Mouse (Mus musculus) MEL (cell line): ENCODE data around the gene Foxl2. TPM values are rescaled to one million over a fixed set of nuclear protein-coding genes. Genes with fewer than 3 reads are reported as not detected.

Experiments used
- DNase-seq: peaks from one replicate; pipeline ENCODE4 v3.0.0; 2011; ENCODE audit warnings: low read depth, low spot score
- H3K27ac ChIP-seq: 2 replicates; pipeline ENCODE4 v1.5.1; 2012; ENCODE audit warnings: low read depth, mild to moderate bottlenecking, control low read depth, low read length, moderate library complexity; ENCODE audit not compliant: control insufficient read depth
- H3K27me3 ChIP-seq, 2 experiments: fragments of 150-350 bp in 1 of 2; sonication (generic) in 1 of 2; 2 replicates each; pipeline ENCODE4 v1.6.1; 2012; ENCODE audit warnings: low read length in 2 of 2, mild to moderate bottlenecking in 2 of 2, improper control_type of control experiment in 1 of 2, moderate library complexity in 1 of 2; ENCODE audit not compliant: insufficient read depth in 2 of 2, control insufficient read depth in 1 of 2
- H3K36me3 ChIP-seq, 2 experiments: 2 replicates each; pipeline ENCODE4 v1.6.1; 2012 to 2014; ENCODE audit warnings: low read length in 2 of 2, improper control_type of control experiment in 1 of 2, inconsistent platforms in 1 of 2, mild to moderate bottlenecking in 1 of 2; ENCODE audit not compliant: insufficient read depth in 2 of 2, control insufficient read depth in 1 of 2
- H3K4me1 ChIP-seq, 2 experiments: fragments of 150-350 bp in 1 of 2; sonication (generic) in 1 of 2; 2 replicates each; pipeline ENCODE4 v1.6.1; 2012; ENCODE audit warnings: low read length in 2 of 2, improper control_type of control experiment in 1 of 2, mild to moderate bottlenecking in 1 of 2; ENCODE audit not compliant: insufficient read depth in 2 of 2, control insufficient read depth in 1 of 2
- H3K4me3 ChIP-seq, 2 experiments: fragments of 150-350 bp in 1 of 2; sonication (generic) in 1 of 2; 2 replicates each; pipeline ENCODE4 v1.5.1; 2012; ENCODE audit warnings: low read depth in 2 of 2, low read length in 2 of 2, mild to moderate bottlenecking in 2 of 2, moderate library complexity in 2 of 2, control low read depth in 1 of 2, improper control_type of control experiment in 1 of 2; ENCODE audit not compliant: control insufficient read depth in 1 of 2, insufficient read depth in 1 of 2
- H3K79me2 ChIP-seq: 2 replicates; pipeline ENCODE4 v1.6.1; 2012; ENCODE audit warnings: mild to moderate bottlenecking, low read length, moderate library complexity; ENCODE audit not compliant: control insufficient read depth, poor library complexity, insufficient read depth
- H3K9ac ChIP-seq: 2 replicates; pipeline ENCODE4 v1.6.1; 2012; ENCODE audit warnings: low read depth, mild to moderate bottlenecking, control low read depth, low read length, moderate library complexity; ENCODE audit not compliant: control insufficient read depth, poor library complexity, severe bottlenecking
- H3K9me3 ChIP-seq: fragments of 150-350 bp; sonication (generic); replicated peaks from 2 replicates; pipeline ENCODE4 v1.6.1; 2012; ENCODE audit warnings: mild to moderate bottlenecking, low read length, improper control_type of control experiment, moderate library complexity; ENCODE audit not compliant: insufficient read depth
- CHD1 ChIP-seq: IDR thresholded peaks from 2 replicates; pipeline ENCODE4 v1.6.1; 2012; ENCODE audit warnings: low read depth, mild to moderate bottlenecking, inconsistent platforms, low read length, improper control_type of control experiment
- CHD2 ChIP-seq: IDR thresholded peaks from 2 replicates; pipeline ENCODE4 v1.6.1; 2011; ENCODE audit warnings: low read length, improper control_type of control experiment
- CTCF ChIP-seq, 3 experiments: IDR thresholded peaks in 2 of 3; conservative IDR thresholded peaks in 1 of 3; 2 replicates each; pipeline ENCODE4 v1.5.1; 2011 to 2012; ENCODE audit warnings: low read length in 3 of 3, low read depth in 2 of 3, mild to moderate bottlenecking in 2 of 3, improper control_type of control experiment in 1 of 3, inconsistent platforms in 1 of 3, mixed read lengths in 1 of 3, moderate library complexity in 1 of 3; ENCODE audit not compliant: control insufficient read depth in 1 of 3, insufficient read depth in 1 of 3, poor library complexity in 1 of 3, severe bottlenecking in 1 of 3
- E2F4 ChIP-seq: IDR thresholded peaks from 2 replicates; pipeline ENCODE4 v1.6.1; 2011; ENCODE audit warnings: low read depth, low read length, improper control_type of control experiment, borderline replicate concordance
- ETS1 ChIP-seq: IDR thresholded peaks from 2 replicates; pipeline ENCODE4 v1.6.1; 2012; ENCODE audit warnings: low read depth, mild to moderate bottlenecking, inconsistent platforms, low read length, improper control_type of control experiment, moderate library complexity
- GABPA ChIP-seq: IDR thresholded peaks from 2 replicates; pipeline ENCODE4 v1.6.1; 2012; ENCODE audit warnings: low read depth, mild to moderate bottlenecking, inconsistent platforms, low read length, improper control_type of control experiment, moderate library complexity
- GATA1 ChIP-seq: IDR thresholded peaks from 2 replicates; pipeline ENCODE4 v1.6.1; 2011; ENCODE audit warnings: low read depth, low read length, improper control_type of control experiment
- HCFC1 ChIP-seq: IDR thresholded peaks from 2 replicates; pipeline ENCODE4 v1.6.1; 2012; ENCODE audit warnings: low read depth, mild to moderate bottlenecking, inconsistent platforms, low read length, improper control_type of control experiment, moderate library complexity
- JUND ChIP-seq: IDR thresholded peaks from 2 replicates; pipeline ENCODE4 v1.6.1; 2011; ENCODE audit warnings: low read depth, mild to moderate bottlenecking, improper control_type of control experiment, low read length
- KAT2A ChIP-seq: conservative IDR thresholded peaks from 2 replicates; pipeline ENCODE4 v1.6.1; 2012; ENCODE audit warnings: low read depth, low read length, improper control_type of control experiment, inconsistent platforms
- MAFK ChIP-seq: IDR thresholded peaks from 2 replicates; pipeline ENCODE4 v1.6.1; 2011; ENCODE audit warnings: low read depth, mild to moderate bottlenecking, low read length, improper control_type of control experiment, borderline replicate concordance
- MAX ChIP-seq: IDR thresholded peaks from 2 replicates; pipeline ENCODE4 v1.6.1; 2011; ENCODE audit warnings: low read length, improper control_type of control experiment
- MAZ ChIP-seq: IDR thresholded peaks from 2 replicates; pipeline ENCODE4 v1.6.1; 2012; ENCODE audit warnings: low read depth, mild to moderate bottlenecking, inconsistent platforms, low read length, improper control_type of control experiment
- MXI1 ChIP-seq: IDR thresholded peaks from 2 replicates; pipeline ENCODE4 v1.6.1; 2011; ENCODE audit warnings: mild to moderate bottlenecking, low read depth, low read length, improper control_type of control experiment
- POLR2AphosphoS2 ChIP-seq: IDR thresholded peaks from 2 replicates; pipeline ENCODE4 v1.6.1; 2011; ENCODE audit warnings: low read length, improper control_type of control experiment
- POLR2AphosphoS5 ChIP-seq: IDR thresholded peaks from 2 replicates; pipeline ENCODE4 v1.6.1; 2012; ENCODE audit warnings: low read depth, borderline replicate concordance, mild to moderate bottlenecking, inconsistent platforms, low read length, moderate library complexity, mixed read lengths
- RAD21 ChIP-seq: IDR thresholded peaks from 2 replicates; pipeline ENCODE4 v1.6.1; 2011; ENCODE audit warnings: mild to moderate bottlenecking, low read depth, low read length, improper control_type of control experiment
- RCOR1 ChIP-seq: IDR thresholded peaks from 2 replicates; pipeline ENCODE4 v1.6.1; 2012; ENCODE audit warnings: low read depth, mild to moderate bottlenecking, inconsistent platforms, low read length, improper control_type of control experiment
- SIN3A ChIP-seq: IDR thresholded peaks from 2 replicates; pipeline ENCODE4 v1.6.1; 2012; ENCODE audit warnings: low read length, improper control_type of control experiment, inconsistent platforms
- USF1 ChIP-seq: IDR thresholded peaks from 2 replicates; pipeline ENCODE4 v1.6.1; 2014; ENCODE audit warnings: low read depth, mild to moderate bottlenecking, inconsistent platforms, low read length, improper control_type of control experiment, moderate library complexity
- USF2 ChIP-seq, 2 experiments: IDR thresholded peaks; 2 replicates each; pipeline ENCODE4 v1.6.1; 2011 to 2012; ENCODE audit warnings: improper control_type of control experiment in 2 of 2, low read length in 2 of 2, borderline replicate concordance in 1 of 2, inconsistent platforms in 1 of 2, low read depth in 1 of 2, mild to moderate bottlenecking in 1 of 2; ENCODE audit not compliant: insufficient read depth in 1 of 2
- polyA plus RNA-seq, 2 experiments: library from polyadenylated mRNA; stranded (reverse) in 1 of 2; unstranded in 1 of 2; fragments of >175 nt in 1 of 2; fragments of >200 nt in 1 of 2; gene quantifications; 2 replicates each; pipeline versions ENCODE4 v1.2.1 to v1.2.4; 2012; ENCODE audit warnings: low replicate concordance in 2 of 2, low read depth in 1 of 2; ENCODE audit not compliant: insufficient read length in 2 of 2, insufficient read depth in 1 of 2, missing spikeins in 1 of 2
- total RNA-seq: library from RNA; depleted of rRNA; stranded (reverse); fragments of 300-350 nt; gene quantifications from 2 replicates; pipeline ENCODE4 v1.2.3, GENCODE M21; 2012

The Foxl2 gene
- total and polyA plus RNA-seq, 3 experiments, result not detected

DNA sequence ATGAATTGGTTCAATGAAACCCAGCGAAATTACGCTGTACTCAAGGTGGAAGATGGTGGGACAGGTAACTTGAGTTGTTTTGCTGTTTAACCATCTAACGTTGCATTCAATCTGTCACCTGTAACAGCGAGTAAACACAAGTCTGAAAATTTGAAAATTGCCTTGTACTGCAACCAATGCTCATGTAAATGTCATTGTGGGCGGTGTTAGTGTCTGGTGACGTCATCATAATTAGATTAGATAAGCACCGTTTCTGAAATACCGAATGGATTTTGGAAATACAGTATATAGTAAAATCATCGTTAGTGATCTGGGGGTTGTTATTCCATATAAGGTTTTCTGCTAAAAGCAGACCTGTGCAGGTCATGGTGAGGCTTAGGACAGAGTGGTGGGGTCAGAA lies 32.0 kb downstream of the Foxl2 start:
- peak overlapping the region; percentile 79 for H3K9ac ChIP-seq
- no peaks in the 10 kb centered on the region for H3K27me3 ChIP-seq
- peak overlapping the region; percentile 75 to 81 for H3K4me3 ChIP-seq
- no peak overlapping the region for H3K27ac ChIP-seq
- peak; percentile 62 for DNase-seq
- H3K79me2 ChIP-seq, result peaks cover 9% of the 10 kb centered on the region
- H3K9me3 ChIP-seq, result no peaks in the 10 kb centered on the region
- peaks cover 0 to 4% of the 10 kb centered on the region in 2 experiments; a peak in 1 of 4 replicates for H3K36me3 ChIP-seq
- TF ChIP-seq SIN3A, result no peak
- peak; percentile 73 for TF ChIP-seq GATA1
- TF ChIP-seq RCOR1, result 0 out of 2 replicates have a peak, but pooled peaks have one; percentile 4
- TF ChIP-seq JUND, result no peak
- TF ChIP-seq E2F4, result no peak
- TF ChIP-seq, all 39 proteins: peak for 2
- H3K4me1 ChIP-seq, result peaks cover 0 to 2% of the 10 kb centered on the region in 2 experiments; a peak in 1 of 4 replicates

DNA sequence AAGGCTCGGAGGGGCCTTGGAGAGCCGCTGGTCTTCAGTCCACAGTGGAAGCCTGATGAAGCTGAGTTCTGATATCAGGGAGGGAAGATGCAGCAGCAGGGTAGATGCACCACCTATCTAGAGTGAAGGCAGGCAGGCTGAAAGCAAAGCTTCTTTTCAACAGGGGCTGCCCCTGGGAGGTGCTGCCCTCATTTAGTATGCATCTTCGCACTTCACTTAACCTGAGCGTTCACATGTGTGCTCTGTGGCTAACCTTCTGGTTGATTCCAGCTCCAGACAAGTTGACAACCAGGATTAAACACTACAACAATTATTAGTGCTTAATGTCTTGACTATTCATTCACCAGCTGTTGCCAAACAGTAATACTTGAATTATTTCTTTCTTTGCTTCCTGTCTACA lies 39.0 kb downstream of the Foxl2 start:
- Histone ChIP-seq H3K79me2 (peaks cover 2% of the 10 kb centered on the region; the same call in 1 of the 2 replicates), H3K36me3 (0 out of 4 replicates have a peak, but pooled peaks cover 0 to 1% of the 10 kb centered on the region in 2 experiments), H3K4me1 (no peaks in the 10 kb centered on the region), H3K27ac (no peak overlapping the region), H3K4me3 (no peak overlapping the region), H3K9me3 (no peaks in the 10 kb centered on the region), H3K27me3 (no peaks in the 10 kb centered on the region)
- no peak for DNase-seq
- TF ChIP-seq CHD2 (no peak), MXI1 (no peak), E2F4 (no peak), KAT2A (no peak), MAX (no peak), RAD21 (no peak), USF1 (no peak), CTCF (IDR thresholded peaks at IDR 0.05 in 2 of 3, conservative IDR thresholded peaks at IDR 0.05 in 1 of 3; ENCODE audit: control insufficient read depth in 1 of 3, insufficient read depth in 1 of 3, low read depth in 2 of 3, low read length in 3 of 3, poor library complexity in 1 of 3, severe bottlenecking in 1 of 3) (no peak), USF2 (IDR thresholded peaks at IDR 0.05; ENCODE audit: borderline replicate concordance in 1 of 2, insufficient read depth in 1 of 2, low read depth in 1 of 2, low read length in 2 of 2) (no peak), POLR2AphosphoS5 (no peak), MAZ (no peak), POLR2AphosphoS2 (no peak), GATA1 (no peak), MAFK (no peak), CHD1 (no peak), GABPA (no peak), HCFC1 (no peak), ETS1 (no peak)
- TF ChIP-seq, all 39 proteins: peak for 0
- no peak overlapping the region for H3K9ac ChIP-seq
